Mouse (Mus musculus): ENCODE measurements at regions not wholly inside any gene's neighbourhood (a gene's known extent, or its start where the extent isn't known, plus 50 kb on each side); places are given as distances from the start of the nearest gene placed in this dataset.

- ATAC-seq (ENCODE audit: insufficient number of reproducible peaks, low FRiP score, low TSS enrichment, low read depth) (peak; percentile 73; the same call in 1 of the 2 replicates), DNase-seq (ENCODE audit: low spot score) (no peak)
- H3K4me3 ChIP-seq (ENCODE audit: low read depth, low read length) = no peak overlapping the region
- WGBS = 58% methylated on average over 12 of the region's 12 CpGs
- no peak overlapping the region for H3K9ac ChIP-seq (ENCODE audit: low read length)
- no peaks in the 10 kb centered on the region for H3K9me3 ChIP-seq (ENCODE audit: control insufficient read depth, low read length)
- no peaks in the 10 kb centered on the region for H3K27me3 ChIP-seq (ENCODE audit: control insufficient read depth, insufficient read depth, low read length)
- H3K4me1 ChIP-seq (ENCODE audit: control insufficient read depth, insufficient read depth, low read length) = no peaks in the 10 kb centered on the region; the same call in 1 of the 2 replicates
- H3K27ac ChIP-seq (replicated peaks; ENCODE audit: low read depth, low read length) = no peak overlapping the region
- no peaks in the 10 kb centered on the region for H3K36me3 ChIP-seq (ENCODE audit: control insufficient read depth, insufficient read depth, low read length)
- H3K4me2 ChIP-seq (ENCODE audit: low read depth, severe bottlenecking) = no peak overlapping the region
Measured at GRCm38 (mm10) chr9:23134421-23135118, 88.3 kb upstream of the Bmper start.

- no peak overlapping the region for H3K27ac ChIP-seq (replicated peaks; ENCODE audit: low read depth, low read length)
- H3K9me3 ChIP-seq (ENCODE audit: control insufficient read depth, low read length) = no peaks in the 10 kb centered on the region
- H3K4me3 ChIP-seq (ENCODE audit: low read depth, low read length) = no peak overlapping the region
- ATAC-seq (ENCODE audit: insufficient number of reproducible peaks, low FRiP score, low TSS enrichment, low read depth) = no peak
- no peak for DNase-seq (ENCODE audit: low spot score)
- H3K27me3 ChIP-seq (ENCODE audit: control insufficient read depth, insufficient read depth, low read length) = no peaks in the 10 kb centered on the region
- no peaks in the 10 kb centered on the region for H3K36me3 ChIP-seq (ENCODE audit: control insufficient read depth, insufficient read depth, low read length)
- H3K4me2 ChIP-seq (ENCODE audit: low read depth, severe bottlenecking) = no peak overlapping the region
- H3K9ac ChIP-seq (ENCODE audit: low read length) = no peak overlapping the region
- WGBS = 85% methylated on average over 5 of the region's 5 CpGs
- no peaks in the 10 kb centered on the region; the same call in 1 of the 2 replicates for H3K4me1 ChIP-seq (ENCODE audit: control insufficient read depth, insufficient read depth, low read length)
Measured at GRCm38 (mm10) chr9:23136511-23136910, 86.4 kb upstream of the Bmper start.

GRCm38 (mm10) chr9:23137682-23138210, 85.1 kb upstream of the Bmper start:
- Histone ChIP-seq H3K27ac (replicated peaks; ENCODE audit: low read depth, low read length) (no peak overlapping the region), H3K4me3 (ENCODE audit: low read depth, low read length) (no peak overlapping the region), H3K36me3 (ENCODE audit: control insufficient read depth, insufficient read depth, low read length) (no peaks in the 10 kb centered on the region), H3K9me3 (ENCODE audit: control insufficient read depth, low read length) (no peaks in the 10 kb centered on the region), H3K4me2 (ENCODE audit: low read depth, severe bottlenecking) (no peak overlapping the region), H3K9ac (ENCODE audit: low read length) (no peak overlapping the region), H3K27me3 (ENCODE audit: control insufficient read depth, insufficient read depth, low read length) (no peaks in the 10 kb centered on the region), H3K4me1 (ENCODE audit: control insufficient read depth, insufficient read depth, low read length) (no peaks in the 10 kb centered on the region; the same call in 1 of the 2 replicates)
- no peak for ATAC-seq (ENCODE audit: insufficient number of reproducible peaks, low FRiP score, low TSS enrichment, low read depth)
- DNase-seq (ENCODE audit: low spot score) = no peak
- WGBS = 53% methylated on average over 5 of the region's 5 CpGs

- DNase-seq (ENCODE audit: low spot score) (no peak), ATAC-seq (ENCODE audit: insufficient number of reproducible peaks, low FRiP score, low TSS enrichment, low read depth) (peak; percentile 57; the same call in 1 of the 2 replicates)
- no peaks in the 10 kb centered on the region for H3K27me3 ChIP-seq (ENCODE audit: control insufficient read depth, insufficient read depth, low read length)
- no peaks in the 10 kb centered on the region for H3K9me3 ChIP-seq (ENCODE audit: control insufficient read depth, low read length)
- no peaks in the 10 kb centered on the region for H3K36me3 ChIP-seq (ENCODE audit: control insufficient read depth, insufficient read depth, low read length)
- H3K4me1 ChIP-seq (ENCODE audit: control insufficient read depth, insufficient read depth, low read length) = no peaks in the 10 kb centered on the region; the same call in 1 of the 2 replicates
- H3K4me3 ChIP-seq (ENCODE audit: low read depth, low read length) = no peak overlapping the region
- 70% methylated on average over 4 of the region's 4 CpGs for WGBS
- no peak overlapping the region for H3K27ac ChIP-seq (replicated peaks; ENCODE audit: low read depth, low read length)
- no peak overlapping the region for H3K9ac ChIP-seq (ENCODE audit: low read length)
- no peak overlapping the region for H3K4me2 ChIP-seq (ENCODE audit: low read depth, severe bottlenecking)
Measured at GRCm38 (mm10) chr9:23139580-23140162, 83.2 kb upstream of the Bmper start.

- Histone ChIP-seq H3K27me3 (ENCODE audit: control insufficient read depth, insufficient read depth, low read length) (no peaks in the 10 kb centered on the region), H3K4me3 (ENCODE audit: low read depth, low read length) (no peak overlapping the region), H3K27ac (replicated peaks; ENCODE audit: low read depth, low read length) (no peak overlapping the region), H3K36me3 (ENCODE audit: control insufficient read depth, insufficient read depth, low read length) (no peaks in the 10 kb centered on the region), H3K4me2 (ENCODE audit: low read depth, severe bottlenecking) (no peak overlapping the region), H3K9ac (ENCODE audit: low read length) (no peak overlapping the region), H3K9me3 (ENCODE audit: control insufficient read depth, low read length) (no peaks in the 10 kb centered on the region), H3K4me1 (ENCODE audit: control insufficient read depth, insufficient read depth, low read length) (no peaks in the 10 kb centered on the region)
- DNase-seq (ENCODE audit: low spot score) (no peak), ATAC-seq (ENCODE audit: insufficient number of reproducible peaks, low FRiP score, low TSS enrichment, low read depth) (no peak)
- 82% methylated on average over 7 of the region's 7 CpGs for whole genome bisulfite sequencing
Measured at GRCm38 (mm10) chr9:23144281-23144680, 78.6 kb upstream of the Bmper start.

GRCm38 (mm10) chr9:23150338-23150737, 72.5 kb upstream of the Bmper start:
- Histone ChIP-seq H3K9ac (ENCODE audit: low read length) (no peak overlapping the region), H3K9me3 (ENCODE audit: control insufficient read depth, low read length) (no peaks in the 10 kb centered on the region), H3K27me3 (ENCODE audit: control insufficient read depth, insufficient read depth, low read length) (no peaks in the 10 kb centered on the region), H3K4me1 (ENCODE audit: control insufficient read depth, insufficient read depth, low read length) (no peaks in the 10 kb centered on the region), H3K27ac (replicated peaks; ENCODE audit: low read depth, low read length) (no peak overlapping the region), H3K36me3 (ENCODE audit: control insufficient read depth, insufficient read depth, low read length) (no peaks in the 10 kb centered on the region), H3K4me2 (ENCODE audit: low read depth, severe bottlenecking) (no peak overlapping the region), H3K4me3 (ENCODE audit: low read depth, low read length) (no peak overlapping the region)
- ATAC-seq (ENCODE audit: insufficient number of reproducible peaks, low FRiP score, low TSS enrichment, low read depth) = no peak
- DNase-seq (ENCODE audit: low spot score) = no peak
- 95% methylated on average over 6 of the region's 6 CpGs for WGBS

GRCm38 (mm10) chr9:23150874-23151273, 72.0 kb upstream of the Bmper start:
- Histone ChIP-seq H3K27ac (replicated peaks; ENCODE audit: low read depth, low read length) (no peak overlapping the region), H3K4me1 (ENCODE audit: control insufficient read depth, insufficient read depth, low read length) (no peaks in the 10 kb centered on the region), H3K9ac (ENCODE audit: low read length) (no peak overlapping the region), H3K36me3 (ENCODE audit: control insufficient read depth, insufficient read depth, low read length) (no peaks in the 10 kb centered on the region), H3K4me2 (ENCODE audit: low read depth, severe bottlenecking) (no peak overlapping the region), H3K4me3 (ENCODE audit: low read depth, low read length) (no peak overlapping the region), H3K9me3 (ENCODE audit: control insufficient read depth, low read length) (no peaks in the 10 kb centered on the region), H3K27me3 (ENCODE audit: control insufficient read depth, insufficient read depth, low read length) (no peaks in the 10 kb centered on the region)
- DNase-seq (ENCODE audit: low spot score) (no peak), ATAC-seq (ENCODE audit: insufficient number of reproducible peaks, low FRiP score, low TSS enrichment, low read depth) (no peak)
- WGBS = 71% methylated on average over 3 of the region's 3 CpGs

- 91% methylated on average over 1 of the region's 1 CpGs for WGBS
- H3K4me1 ChIP-seq (ENCODE audit: control insufficient read depth, insufficient read depth, low read length) = no peaks in the 10 kb centered on the region
- H3K36me3 ChIP-seq (ENCODE audit: control insufficient read depth, insufficient read depth, low read length) = no peaks in the 10 kb centered on the region
- H3K9me3 ChIP-seq (ENCODE audit: control insufficient read depth, low read length) = no peaks in the 10 kb centered on the region
- H3K9ac ChIP-seq (ENCODE audit: low read length) = no peak overlapping the region
- ATAC-seq (ENCODE audit: insufficient number of reproducible peaks, low FRiP score, low TSS enrichment, low read depth) = no peak
- H3K27ac ChIP-seq (replicated peaks; ENCODE audit: low read depth, low read length) = no peak overlapping the region
- no peaks in the 10 kb centered on the region for H3K27me3 ChIP-seq (ENCODE audit: control insufficient read depth, insufficient read depth, low read length)
- H3K4me2 ChIP-seq (ENCODE audit: low read depth, severe bottlenecking) = no peak overlapping the region
- H3K4me3 ChIP-seq (ENCODE audit: low read depth, low read length) = no peak overlapping the region
- DNase-seq (ENCODE audit: low spot score) = no peak
Measured at GRCm38 (mm10) chr9:23151953-23152490, 70.9 kb upstream of the Bmper start.

Data from limb, embryonic 11.5 days (tissue).